Mouse (Mus musculus): Measurements from ENCODE around the gene Vmn2r23.
"Not testable (repeated sequence)": the region's sequence is repeated elsewhere in the genome, so short reads cannot be mapped to it uniquely, and the experiment has no call there.

The Vmn2r23 gene

DNA sequence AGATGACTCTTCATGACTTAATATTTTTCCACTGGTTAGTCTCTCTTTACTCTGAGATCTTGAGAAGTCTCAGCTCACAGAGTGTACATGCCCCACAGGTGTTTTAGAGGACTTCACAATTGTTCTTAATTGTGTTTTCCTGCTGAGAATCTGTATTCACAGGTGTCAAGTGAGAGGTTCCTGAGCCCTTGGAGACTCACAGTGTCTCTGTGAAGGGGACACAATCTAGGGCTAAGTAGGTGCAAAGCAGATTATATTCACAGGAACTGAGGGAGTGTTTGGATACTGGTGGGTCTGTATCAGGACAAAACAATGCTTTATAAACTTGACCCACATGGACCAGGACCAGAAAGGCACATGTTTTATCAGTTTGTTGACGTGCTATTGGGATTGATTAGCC lies at the start of gene Vmn2r23:
Vmn2r23 (plus strand) TSS at position 301 of the 400 bp plus-strand sequence.
- in situ Hi-C loops (cut with MboI; ENCODE audit: low pct_unique_long_range_greater_than_20kb in 1 of 2, low sequenced_read_pairs in 2 of 2, unreplicated experiment in 1 of 2): no loop called here

DNA sequence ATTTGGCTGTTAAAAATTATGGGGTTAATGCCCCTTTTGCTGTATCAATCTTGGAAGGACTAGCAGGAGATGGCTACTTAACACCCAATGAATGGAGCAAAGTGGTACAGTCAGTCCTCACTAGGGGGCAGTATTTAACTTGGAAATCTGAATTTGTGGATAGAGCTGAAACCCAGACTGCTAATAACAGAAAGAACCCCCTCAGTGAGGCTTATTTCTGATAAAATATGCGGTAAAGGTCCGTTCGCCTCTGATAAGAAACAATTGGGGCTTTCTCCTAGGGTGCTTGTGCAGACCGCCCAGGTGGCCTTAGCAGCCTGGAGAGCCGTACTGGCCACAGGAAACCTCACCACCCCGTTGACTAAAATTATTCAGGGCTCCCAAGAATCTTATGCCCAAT lies 45.4 kb upstream of the Vmn2r23 start:
- in situ Hi-C loops (cut with MboI; ENCODE audit: low pct_unique_long_range_greater_than_20kb in 1 of 2, low sequenced_read_pairs in 2 of 2, unreplicated experiment in 1 of 2): no loop called here

DNA sequence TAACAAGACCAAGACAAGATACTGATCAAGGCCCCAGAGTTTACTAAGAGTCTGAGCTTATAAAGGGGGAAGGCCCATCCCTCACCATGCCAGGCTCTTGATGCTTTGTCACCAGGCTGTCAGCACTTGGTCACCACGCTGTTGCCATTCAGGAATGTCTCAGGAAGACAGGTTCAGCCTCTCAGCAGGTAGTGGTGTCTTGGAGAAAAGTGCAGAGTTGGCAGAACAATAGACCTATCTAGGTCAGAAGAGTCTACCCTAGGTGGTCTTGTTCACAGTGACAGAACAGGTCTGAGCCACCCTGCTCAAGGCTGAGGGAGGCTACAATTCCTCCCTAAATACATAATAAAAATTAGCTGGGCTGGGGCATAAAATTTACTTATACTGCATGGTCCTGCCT lies 5.8 kb upstream of the Vmn2r23 start:
- in situ Hi-C loops (cut with MboI; ENCODE audit: low pct_unique_long_range_greater_than_20kb in 1 of 2, low sequenced_read_pairs in 2 of 2, unreplicated experiment in 1 of 2): not testable (repeated sequence)

DNA sequence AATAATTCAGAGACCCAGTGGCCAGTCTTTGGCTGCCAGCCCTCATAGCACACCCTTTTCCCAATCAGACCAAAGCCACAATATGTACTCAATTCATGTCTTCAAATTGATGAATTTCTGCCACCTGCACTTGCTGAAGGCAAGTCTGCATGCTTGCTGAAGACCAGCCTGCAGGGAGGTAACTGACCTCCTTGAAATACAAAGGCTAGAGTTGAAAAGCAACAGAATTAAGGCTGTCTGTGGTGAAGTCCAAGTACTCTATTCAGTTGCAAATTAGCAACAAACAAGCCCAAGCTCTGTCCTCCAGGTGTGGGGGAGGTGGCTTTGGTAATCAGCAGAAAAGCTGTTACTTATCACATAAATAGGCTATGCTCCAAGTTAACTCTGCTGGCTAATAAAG lies 5.3 kb upstream of the Vmn2r23 start:
- in situ Hi-C loops (cut with MboI; ENCODE audit: low pct_unique_long_range_greater_than_20kb in 1 of 2, low sequenced_read_pairs in 2 of 2, unreplicated experiment in 1 of 2): no loop called here

DNA sequence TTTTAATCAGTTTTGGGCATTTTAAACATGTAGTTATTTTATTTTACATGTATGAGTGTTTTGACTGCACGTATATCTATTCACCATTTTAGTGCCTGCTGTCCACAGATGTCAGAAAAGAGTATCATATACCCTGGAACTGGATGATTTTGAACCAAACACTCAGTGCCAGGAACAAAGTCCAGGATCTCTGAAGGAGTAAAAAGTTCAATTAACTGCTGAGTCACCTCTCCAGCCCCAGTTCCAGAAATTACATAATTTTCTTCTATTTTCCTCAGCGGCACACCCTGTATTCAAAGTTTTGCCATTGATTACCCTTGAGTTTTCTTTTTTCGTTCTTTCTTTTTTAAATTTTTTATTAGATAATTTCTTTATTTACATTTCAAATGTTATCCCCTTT lies 67.6 kb downstream of the Vmn2r23 start:
- in situ Hi-C loops (cut with MboI; ENCODE audit: low pct_unique_long_range_greater_than_20kb in 1 of 2, low sequenced_read_pairs in 2 of 2, unreplicated experiment in 1 of 2): no loop called here

DNA sequence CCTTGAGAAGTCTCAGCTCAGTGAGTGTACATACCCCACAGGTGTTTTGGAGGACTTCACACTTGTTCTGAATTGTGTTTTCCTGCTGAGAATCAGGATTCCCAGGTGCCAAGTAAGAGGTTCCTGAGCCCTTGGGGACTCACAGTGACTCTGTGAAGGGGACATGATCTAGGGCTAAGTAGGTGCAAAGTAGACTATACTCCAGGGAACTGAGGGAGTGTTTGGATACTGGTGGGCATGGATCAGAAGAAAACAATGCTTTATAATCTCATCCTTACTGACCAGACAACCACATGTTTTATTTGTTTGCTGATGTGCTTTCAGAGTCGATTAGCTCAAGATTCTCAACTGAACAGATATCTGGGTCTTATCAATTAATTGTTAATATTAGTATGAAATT lies 76.1 kb downstream of the Vmn2r23 start, which contains the start of gene Vmn2r24:
Vmn2r24 (plus strand) TSS at position 301 of the 400 bp plus-strand sequence.
- in situ Hi-C loops (cut with MboI; ENCODE audit: low pct_unique_long_range_greater_than_20kb in 1 of 2, low sequenced_read_pairs in 2 of 2, unreplicated experiment in 1 of 2): no loop called here

DNA sequence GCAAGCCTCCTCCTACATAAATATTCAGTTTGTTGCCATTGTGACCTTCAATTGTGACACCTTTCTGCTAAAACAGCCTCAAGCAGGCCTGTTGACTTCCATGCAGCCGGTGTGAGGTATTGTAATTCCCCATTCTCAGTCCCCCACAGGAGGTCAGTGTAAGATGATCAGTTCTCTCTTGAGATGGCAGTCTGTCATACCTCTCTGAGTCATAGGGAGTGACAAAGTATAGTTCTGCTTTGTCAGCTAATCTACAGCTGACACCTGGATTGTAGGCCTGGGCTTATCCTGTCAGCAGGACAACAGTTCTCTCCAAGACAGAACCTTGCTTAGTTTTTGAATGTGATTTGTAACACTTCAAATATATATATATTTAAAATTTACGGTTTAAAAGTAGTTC lies 82.4 kb downstream of the Vmn2r23 start:
- in situ Hi-C loops (cut with MboI; ENCODE audit: low pct_unique_long_range_greater_than_20kb in 1 of 2, low sequenced_read_pairs in 2 of 2, unreplicated experiment in 1 of 2): no loop called here

DNA sequence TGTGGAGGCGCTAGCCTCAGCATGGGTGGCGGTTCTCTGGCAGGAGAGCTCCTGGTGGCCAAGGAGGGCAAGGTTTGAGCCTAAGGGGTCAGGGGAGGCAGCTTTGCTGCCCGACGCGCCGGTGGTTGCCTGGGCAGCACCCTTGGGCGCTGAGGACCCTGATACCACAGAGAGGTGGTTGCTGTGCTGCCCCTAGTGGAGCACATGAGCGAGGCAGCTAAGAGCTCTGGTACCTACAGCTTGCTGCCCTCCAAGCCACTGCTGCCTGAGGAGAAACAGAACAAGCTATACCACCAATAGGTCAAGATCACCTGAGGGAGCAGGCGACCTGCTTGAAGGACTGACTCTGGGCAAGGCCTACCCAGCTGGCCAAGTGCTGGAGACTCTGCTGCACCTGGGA lies 91.3 kb downstream of the Vmn2r23 start:
- in situ Hi-C loops (cut with MboI; ENCODE audit: low pct_unique_long_range_greater_than_20kb in 1 of 2, low sequenced_read_pairs in 2 of 2, unreplicated experiment in 1 of 2): no loop called here
